Mouse (Mus musculus) layer of hippocampus, postnatal 36 days (tissue): Measurements from ENCODE around the gene Kdr. TPM values are rescaled to one million over a fixed set of nuclear protein-coding genes. Genes with fewer than 3 reads are reported as not detected.
"Not testable (repeated sequence)": the region's sequence is repeated elsewhere in the genome, so short reads cannot be mapped to it uniquely, and the experiment has no call there.

Experiments
- DNase-seq, 2 experiments: peaks; one replicate each; pipeline ENCODE4 v3.0.0; 2022
- total RNA-seq, 2 experiments: library from RNA; stranded (reverse); gene quantifications; 2 replicates each; pipeline ENCODE4 v1.2.3; 2021

Gene Kdr
- total RNA-seq, 2 experiments from 2014 or later = 6.1 to 8.9 TPM

- DNase-seq = no peak
Observed at GRCm38 (mm10) chr5:75959809-75960208, 18.4 kb downstream of the Kdr start.

GRCm38 (mm10) chr5:75956526-75956925 is 21.7 kb downstream of the Kdr start:
- DNase-seq = no peak

- DNase-seq = no peak
Observed at GRCm38 (mm10) chr5:75955876-75956275, 22.4 kb downstream of the Kdr start.

GRCm38 (mm10) chr5:75954778-75955330 is 23.4 kb downstream of the Kdr start:
- peak; percentile 36 to 48 for DNase-seq

GRCm38 (mm10) chr5:75954218-75954617 is 24.0 kb downstream of the Kdr start:
- no peak for DNase-seq

- no peak for DNase-seq
Observed at GRCm38 (mm10) chr5:75952131-75952795, 26.0 kb downstream of the Kdr start.

- DNase-seq = no peak
Observed at GRCm38 (mm10) chr5:75950866-75951265, 27.4 kb downstream of the Kdr start.

- DNase-seq = no peak
Observed at GRCm38 (mm10) chr5:75945394-75945793, 32.9 kb downstream of the Kdr start.

GRCm38 (mm10) chr5:75943301-75943700 is 35.0 kb downstream of the Kdr start:
- no peak for DNase-seq

- no peak for DNase-seq
Observed at GRCm38 (mm10) chr5:75941775-75942580, 36.3 kb downstream of the Kdr start.

GRCm38 (mm10) chr5:75939144-75939732 is 39.0 kb downstream of the Kdr start:
- DNase-seq = no peak

GRCm38 (mm10) chr5:75938012-75938411 is 40.2 kb downstream of the Kdr start:
- DNase-seq = no peak

GRCm38 (mm10) chr5:75936223-75936622 is 42.0 kb downstream of the Kdr start:
- no peak for DNase-seq

GRCm38 (mm10) chr5:75935225-75935624 is 43.0 kb downstream of the Kdr start:
- no peak for DNase-seq

- DNase-seq = no peak
Observed at GRCm38 (mm10) chr5:75934201-75934600, 44.1 kb downstream of the Kdr start.

- DNase-seq = peak in 1 of 2 experiments; percentile 9
Observed at GRCm38 (mm10) chr5:75933521-75934044, 44.7 kb downstream of the Kdr start.

- not testable (repeated sequence) for DNase-seq
Observed at GRCm38 (mm10) chr5:75931458-75931857, 46.8 kb downstream of the Kdr start.

- DNase-seq = no peak
Observed at GRCm38 (mm10) chr5:75929960-75930359, 48.3 kb downstream of the Kdr start.

GRCm38 (mm10) chr5:75922677-75923076 is 55.6 kb downstream of the Kdr start:
- no peak for DNase-seq

GRCm38 (mm10) chr5:75921730-75922387 is 56.4 kb downstream of the Kdr start:
- DNase-seq = no peak

GRCm38 (mm10) chr5:75919601-75920000 is 58.7 kb downstream of the Kdr start:
- no peak for DNase-seq

GRCm38 (mm10) chr5:75918139-75918538 is 60.1 kb downstream of the Kdr start:
- no peak for DNase-seq
